Mouse (Mus musculus) MEL (cell line): ENCODE data around the gene Cenpi.

Source experiments
- CHD1 ChIP-seq: IDR thresholded peaks from 2 replicates; pipeline ENCODE4 v1.6.1; 2012; ENCODE audit warnings: low read depth, mild to moderate bottlenecking, inconsistent platforms, low read length, improper control_type of control experiment
- CHD2 ChIP-seq: IDR thresholded peaks from 2 replicates; pipeline ENCODE4 v1.6.1; 2011; ENCODE audit warnings: low read length, improper control_type of control experiment
- CTCF ChIP-seq, 3 experiments: IDR thresholded peaks in 2 of 3; conservative IDR thresholded peaks in 1 of 3; 2 replicates each; pipeline ENCODE4 v1.5.1; 2011 to 2012; ENCODE audit warnings: low read length in 3 of 3, low read depth in 2 of 3, mild to moderate bottlenecking in 2 of 3, improper control_type of control experiment in 1 of 3, inconsistent platforms in 1 of 3, mixed read lengths in 1 of 3, moderate library complexity in 1 of 3; ENCODE audit not compliant: control insufficient read depth in 1 of 3, insufficient read depth in 1 of 3, poor library complexity in 1 of 3, severe bottlenecking in 1 of 3
- EP300 ChIP-seq, 2 experiments: IDR thresholded peaks; 2 replicates each; pipeline ENCODE4 v1.6.1; 2011; ENCODE audit warnings: improper control_type of control experiment in 2 of 2, low read length in 2 of 2, low read depth in 1 of 2, mild to moderate bottlenecking in 1 of 2
- ETS1 ChIP-seq: IDR thresholded peaks from 2 replicates; pipeline ENCODE4 v1.6.1; 2012; ENCODE audit warnings: low read depth, mild to moderate bottlenecking, inconsistent platforms, low read length, improper control_type of control experiment, moderate library complexity
- JUND ChIP-seq: IDR thresholded peaks from 2 replicates; pipeline ENCODE4 v1.6.1; 2011; ENCODE audit warnings: low read depth, mild to moderate bottlenecking, improper control_type of control experiment, low read length
- MAFK ChIP-seq: IDR thresholded peaks from 2 replicates; pipeline ENCODE4 v1.6.1; 2011; ENCODE audit warnings: low read depth, mild to moderate bottlenecking, low read length, improper control_type of control experiment, borderline replicate concordance
- MAX ChIP-seq: IDR thresholded peaks from 2 replicates; pipeline ENCODE4 v1.6.1; 2011; ENCODE audit warnings: low read length, improper control_type of control experiment
- POLR2A ChIP-seq, 2 experiments: IDR thresholded peaks; 2 replicates each; pipeline ENCODE4 v1.6.1; 2011 to 2012; ENCODE audit warnings: low read length in 2 of 2, mild to moderate bottlenecking in 2 of 2, control low read depth in 1 of 2, improper control_type of control experiment in 1 of 2, low read depth in 1 of 2, moderate library complexity in 1 of 2; ENCODE audit not compliant: control insufficient read depth in 1 of 2, insufficient read depth in 1 of 2, poor library complexity in 1 of 2
- RCOR1 ChIP-seq: IDR thresholded peaks from 2 replicates; pipeline ENCODE4 v1.6.1; 2012; ENCODE audit warnings: low read depth, mild to moderate bottlenecking, inconsistent platforms, low read length, improper control_type of control experiment
- TCF12 ChIP-seq: IDR thresholded peaks from 2 replicates; pipeline ENCODE4 v1.6.1; 2014; ENCODE audit warnings: low read depth, mild to moderate bottlenecking, inconsistent platforms, low read length, improper control_type of control experiment, moderate library complexity
- USF1 ChIP-seq: IDR thresholded peaks from 2 replicates; pipeline ENCODE4 v1.6.1; 2014; ENCODE audit warnings: low read depth, mild to moderate bottlenecking, inconsistent platforms, low read length, improper control_type of control experiment, moderate library complexity
- ZNF384 ChIP-seq: IDR thresholded peaks from 2 replicates; pipeline ENCODE4 v1.6.1; 2012; ENCODE audit warnings: low read depth, mild to moderate bottlenecking, inconsistent platforms, low read length, improper control_type of control experiment

DNA sequence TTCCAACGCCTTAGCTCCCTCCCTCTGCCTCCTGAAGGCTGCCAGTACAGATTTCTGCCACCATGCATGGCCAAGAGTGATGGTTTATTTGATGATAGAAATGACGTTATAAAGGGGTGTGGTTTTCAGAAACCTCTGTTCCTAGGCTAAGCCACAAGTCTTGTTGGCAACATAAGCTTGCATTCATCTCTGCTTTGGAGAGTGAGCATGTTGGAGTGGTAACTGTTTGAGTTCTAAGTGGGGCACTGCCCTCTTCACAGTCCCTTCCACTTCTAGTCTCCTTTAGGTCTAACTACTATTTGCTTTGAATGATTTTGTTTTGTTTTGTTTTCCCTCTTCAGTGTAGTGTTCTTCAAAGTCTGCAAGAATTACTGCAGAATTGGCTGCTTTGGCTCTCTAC is 34.9 kb downstream of the Cenpi start:
- no peak for TF ChIP-seq TCF12
- TF ChIP-seq POLR2A (IDR thresholded peaks at IDR 0.05; ENCODE audit: control insufficient read depth in 1 of 2, insufficient read depth in 1 of 2, low read depth in 1 of 2, low read length in 2 of 2, poor library complexity in 1 of 2), result no peak
- TF ChIP-seq CTCF (IDR thresholded peaks at IDR 0.05 in 2 of 3, conservative IDR thresholded peaks at IDR 0.05 in 1 of 3; ENCODE audit: control insufficient read depth in 1 of 3, insufficient read depth in 1 of 3, low read depth in 2 of 3, low read length in 3 of 3, poor library complexity in 1 of 3, severe bottlenecking in 1 of 3), result no peak
- TF ChIP-seq ZNF384, result no peak
- TF ChIP-seq ETS1, result no peak
- no peak for TF ChIP-seq EP300 (IDR thresholded peaks at IDR 0.05; ENCODE audit: low read depth in 1 of 2, low read length in 2 of 2)
- no peak for TF ChIP-seq CHD1
- no peak for TF ChIP-seq RCOR1
- TF ChIP-seq CHD2, result no peak
- no peak for TF ChIP-seq MAFK
- no peak for TF ChIP-seq USF1
- no peak for TF ChIP-seq JUND
- TF ChIP-seq MAX, result no peak
